Mouse (Mus musculus): ENCODE results near the gene Abcd4. TPM values are rescaled to one million over a fixed set of nuclear protein-coding genes. Genes with fewer than 3 reads are reported as not detected.

The Abcd4 gene
- 18.9 and 22.3 TPM in 2 replicates for polyA plus RNA-seq (2012; rRNA removed)

DNA sequence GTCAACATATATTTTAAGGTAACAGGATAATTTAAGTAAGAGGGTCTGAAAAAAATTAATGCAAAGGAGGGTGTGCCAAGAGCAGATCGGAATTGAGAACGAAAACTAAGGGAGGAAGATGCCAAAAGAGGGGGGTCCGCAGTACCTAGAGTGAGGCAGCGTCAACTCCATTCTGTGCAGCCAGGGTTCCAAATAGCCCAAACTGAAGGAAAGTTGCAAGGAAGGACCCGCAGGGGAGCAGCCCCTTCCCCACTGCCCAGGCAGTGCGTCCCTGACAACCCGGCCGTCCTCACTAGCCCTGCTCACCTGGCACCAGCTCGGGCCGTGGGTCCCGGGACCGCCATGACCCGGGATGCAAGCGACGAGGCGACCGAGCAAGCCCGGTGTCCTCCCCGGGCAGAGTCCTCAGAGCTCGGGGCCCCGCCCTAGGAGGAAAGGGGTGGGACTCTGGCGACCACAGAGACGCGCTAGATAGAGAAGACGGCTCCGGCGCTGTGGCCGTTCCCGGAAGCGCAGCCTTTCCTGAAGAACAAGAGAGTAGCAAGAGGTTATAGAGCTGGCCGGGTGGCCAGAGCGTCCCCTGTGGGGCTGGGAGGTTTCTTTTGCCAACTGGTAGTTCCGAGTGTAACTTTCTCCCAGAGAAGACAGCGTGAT lies at the start of gene Abcd4:
Abcd4 (minus strand) TSS at position 437 of the 654 bp plus-strand sequence.

DNA sequence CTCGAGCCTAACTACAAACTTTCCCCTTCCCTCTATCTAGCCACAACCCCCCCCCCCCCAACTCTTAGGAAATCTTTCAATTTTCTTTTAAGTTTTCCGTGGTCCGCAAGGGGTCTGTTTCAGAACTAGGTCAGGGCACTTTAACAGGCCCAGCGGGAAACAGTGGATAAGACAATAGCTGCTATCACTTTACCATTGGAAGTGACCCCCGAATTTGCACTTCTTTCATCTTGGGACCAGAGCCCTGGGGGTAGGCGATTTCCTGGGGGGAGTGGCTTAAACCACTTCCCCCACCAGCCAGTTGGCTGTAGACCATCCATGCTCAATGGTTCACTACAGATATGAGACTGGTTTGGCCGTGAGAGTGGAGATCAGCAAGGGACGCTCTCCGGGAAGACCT lies 23.4 kb upstream of the Abcd4 start, which contains the start of gene Vrtn:
Vrtn (plus strand) TSS at position 366 of the 400 bp plus-strand sequence.

DNA sequence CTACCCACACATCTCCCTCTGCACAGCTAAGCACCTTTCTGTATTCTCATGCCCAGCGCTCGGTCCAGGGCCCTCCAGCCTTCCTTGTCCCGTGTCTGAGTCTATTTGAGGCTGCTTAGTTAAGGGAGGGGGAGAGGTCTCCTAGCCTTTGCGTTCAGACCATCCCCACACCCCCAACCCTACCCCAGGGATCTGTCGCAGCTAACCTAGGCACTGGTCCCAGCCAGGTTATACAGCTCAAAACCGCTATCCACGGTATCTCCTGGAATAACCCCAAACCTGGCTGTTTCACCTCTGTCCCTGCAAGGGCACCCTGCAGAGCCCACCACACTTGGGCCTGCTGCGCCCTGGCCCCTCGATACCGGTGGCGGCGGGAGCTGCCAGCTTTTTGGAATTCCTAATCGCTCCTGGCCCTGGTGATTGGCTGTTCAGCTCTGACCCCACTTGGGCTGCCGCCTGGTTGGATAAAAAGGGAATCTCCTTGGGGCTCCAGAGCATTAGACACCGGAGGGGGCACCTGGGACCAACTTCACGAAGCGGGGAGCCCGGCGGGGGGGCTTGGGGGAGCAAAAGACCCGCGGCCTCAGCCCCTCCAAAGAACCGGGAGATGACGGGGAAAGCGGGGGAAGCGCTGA lies 47.8 kb downstream of the Abcd4 start, which contains the start of gene Vsx2:
Vsx2 (plus strand) TSS at position 427 of the 635 bp plus-strand sequence.

Other genes starting within 250 kb of the Abcd4 start
- gene Entpd5, start 208.4 kb downstream of the Abcd4 start, polyA plus RNA-seq (2012; rRNA removed) = 7.3 and 10.6 TPM in 2 replicates
- gene Bbof1, start 208.3 kb downstream of the Abcd4 start, polyA plus RNA-seq (2012; rRNA removed) = 1.4 and 1.5 TPM in 2 replicates
- gene Rnf113a2, start 200.2 kb downstream of the Abcd4 start, polyA plus RNA-seq (2012; rRNA removed) = 20.2 and 37.6 TPM in 2 replicates
- gene Aldh6a1, start 166.4 kb downstream of the Abcd4 start, polyA plus RNA-seq (2012; rRNA removed) = 7.4 and 15.0 TPM in 2 replicates
- gene Lin52, start 166.0 kb downstream of the Abcd4 start, polyA plus RNA-seq (2012; rRNA removed) = 16.1 and 20.4 TPM in 2 replicates
- gene Vsx2, start 47.7 kb downstream of the Abcd4 start, polyA plus RNA-seq (2012; rRNA removed) = 2.1 and 3.1 TPM in 2 replicates
- not detected in 2 replicates for gene Vrtn, start 23.6 kb upstream of the Abcd4 start, polyA plus RNA-seq (2012; rRNA removed)
- gene Syndig1l, start 81.4 kb upstream of the Abcd4 start, polyA plus RNA-seq (2012; rRNA removed) = 0.48 and 0.55 TPM in 2 replicates
- 68.1 and 84.8 TPM in 2 replicates for gene Npc2, start 155.7 kb upstream of the Abcd4 start, polyA plus RNA-seq (2012; rRNA removed)
- gene Isca2, start 155.8 kb upstream of the Abcd4 start, polyA plus RNA-seq (2012; rRNA removed) = 84.7 and 103 TPM in 2 replicates